Mouse (Mus musculus) urinary bladder, postnatal 4 days (tissue): ENCODE measurements around the gene Fbf1.
"Not testable (repeated sequence)": the region's sequence is repeated elsewhere in the genome, so short reads cannot be mapped to it uniquely, and the experiment has no call there.

ENCODE experiments used
- DNase-seq, 2 experiments: peaks; one replicate each; pipeline ENCODE4 v3.0.0; 2021 to 2022; ENCODE audit warnings: low spot score in 2 of 2

Gene Fbf1

DNA sequence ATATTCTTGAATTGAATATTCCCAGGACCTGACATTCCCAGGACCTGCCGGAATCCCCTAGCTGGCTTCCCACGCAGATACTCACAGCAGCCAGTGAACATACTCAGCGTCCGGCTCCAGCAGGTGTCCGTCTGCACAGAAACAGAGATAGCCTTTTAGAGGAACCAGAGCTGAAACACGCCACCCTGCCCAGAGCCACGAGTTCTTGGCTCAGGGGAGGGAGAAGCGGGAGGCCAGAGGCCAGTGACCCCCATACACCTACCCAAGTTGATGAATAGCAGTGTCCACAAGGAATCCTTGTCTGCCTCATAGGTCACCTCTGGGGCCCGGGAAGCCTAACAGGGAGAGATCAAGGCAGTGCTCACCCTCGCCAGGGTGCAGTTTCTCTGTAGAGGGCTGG lies 33.8 kb downstream of the Fbf1 start:
- no peak for DNase-seq

DNA sequence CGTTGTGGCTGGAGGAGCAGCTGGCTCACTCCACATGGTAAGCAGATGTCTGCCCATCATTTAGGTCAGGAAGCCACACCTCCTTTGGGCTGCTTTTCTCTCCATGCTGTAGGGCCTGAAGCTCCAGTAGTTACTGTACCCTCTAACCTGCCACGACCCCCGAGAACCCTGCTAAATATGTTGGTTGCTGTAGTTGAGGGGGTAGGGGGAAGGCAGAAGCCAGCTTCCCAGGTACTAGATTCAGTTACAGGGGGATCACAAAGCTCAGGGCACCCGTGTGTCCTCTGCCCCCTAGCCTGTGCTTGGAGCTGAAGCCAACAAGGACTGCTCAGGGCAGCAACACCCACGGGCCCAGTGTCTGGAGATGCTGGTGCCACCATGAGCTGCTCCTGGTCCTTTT lies 34.5 kb downstream of the Fbf1 start:
- no peak for DNase-seq

DNA sequence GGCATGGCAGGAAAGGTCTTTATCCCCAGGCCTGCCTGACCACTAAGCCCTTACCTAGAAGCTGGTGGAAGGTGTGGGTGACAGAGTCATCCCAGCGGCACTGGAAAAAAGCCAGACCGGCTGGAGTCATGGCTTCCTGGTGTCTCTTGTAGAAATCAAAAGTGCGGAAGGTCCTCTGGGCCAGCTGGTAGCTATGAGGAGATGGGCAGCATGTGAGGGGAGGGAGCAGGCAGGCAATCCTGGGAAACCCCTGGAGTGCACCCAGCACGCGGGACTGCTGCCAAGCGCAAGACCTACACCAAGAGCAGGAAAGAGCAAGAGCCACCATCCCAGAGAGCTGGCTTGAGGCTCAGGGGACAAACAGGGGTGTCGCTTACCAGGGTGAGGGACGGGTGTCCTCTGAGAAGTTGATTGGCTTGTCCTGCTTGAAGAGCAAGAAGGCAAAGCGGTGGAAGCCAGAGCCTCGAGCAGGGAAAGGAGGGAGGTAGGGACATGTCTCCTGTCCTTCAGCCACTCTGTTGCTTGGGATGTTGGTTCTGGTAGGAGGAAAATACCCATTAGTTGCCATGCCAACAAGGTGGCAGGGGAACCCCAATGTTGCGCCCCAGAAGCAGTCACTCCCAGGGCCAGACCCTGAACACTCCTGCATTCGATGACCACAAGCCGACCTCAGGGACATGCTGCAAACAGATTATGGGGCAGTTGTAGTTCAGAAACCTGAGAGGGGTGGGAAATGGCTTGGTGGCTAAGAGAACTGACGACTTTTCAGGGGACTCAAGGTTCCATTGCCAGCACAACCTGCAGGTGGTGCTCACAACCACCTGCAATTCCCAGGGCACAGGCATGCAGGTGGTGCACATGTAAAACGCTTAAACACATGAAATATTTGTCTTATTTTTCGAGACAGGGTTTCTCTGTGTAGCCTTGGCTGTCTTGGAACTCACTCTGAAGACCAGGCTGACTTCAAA lies 35.3 kb downstream of the Fbf1 start:
- DNase-seq = no peak

DNA sequence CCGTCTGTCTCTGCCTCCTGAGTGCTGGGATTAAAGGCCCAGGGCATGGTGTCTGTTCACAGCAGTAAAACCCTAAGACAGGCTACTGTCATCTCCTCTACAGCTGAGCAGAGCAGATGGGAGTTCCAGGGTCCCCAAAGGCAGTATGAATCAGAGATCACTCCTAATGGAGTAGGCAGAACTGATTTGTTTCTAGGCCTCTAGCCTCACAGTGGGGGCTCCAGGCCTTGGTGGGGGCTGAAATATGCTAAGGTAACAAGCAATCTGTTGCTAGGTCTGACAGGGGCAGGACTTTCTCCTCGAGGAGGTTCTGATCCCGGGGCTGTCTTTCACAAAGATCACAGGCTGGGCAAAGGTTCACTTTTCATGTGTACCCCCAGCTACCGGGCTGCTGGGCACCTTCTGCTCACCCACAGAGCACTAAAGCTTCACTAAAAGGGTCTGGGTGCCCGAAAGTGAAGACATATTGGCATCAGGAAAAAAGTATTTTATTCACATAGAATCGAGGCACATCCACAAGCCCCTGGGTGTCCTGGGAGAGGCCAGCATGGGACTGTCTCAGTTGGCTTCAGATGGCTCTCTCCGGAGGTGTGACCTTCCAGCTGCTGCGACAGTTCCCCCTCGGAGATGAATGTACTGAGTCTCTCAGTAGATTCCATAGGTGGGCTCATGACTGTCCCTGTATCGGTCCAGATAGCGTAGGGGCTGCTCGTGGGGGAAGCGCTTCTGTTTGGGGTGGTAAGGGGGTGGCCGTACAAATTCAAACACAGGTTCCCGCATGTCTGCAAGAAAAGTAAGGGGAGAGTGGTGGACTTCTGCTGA lies 36.4 kb downstream of the Fbf1 start:
- no peak for DNase-seq

DNA sequence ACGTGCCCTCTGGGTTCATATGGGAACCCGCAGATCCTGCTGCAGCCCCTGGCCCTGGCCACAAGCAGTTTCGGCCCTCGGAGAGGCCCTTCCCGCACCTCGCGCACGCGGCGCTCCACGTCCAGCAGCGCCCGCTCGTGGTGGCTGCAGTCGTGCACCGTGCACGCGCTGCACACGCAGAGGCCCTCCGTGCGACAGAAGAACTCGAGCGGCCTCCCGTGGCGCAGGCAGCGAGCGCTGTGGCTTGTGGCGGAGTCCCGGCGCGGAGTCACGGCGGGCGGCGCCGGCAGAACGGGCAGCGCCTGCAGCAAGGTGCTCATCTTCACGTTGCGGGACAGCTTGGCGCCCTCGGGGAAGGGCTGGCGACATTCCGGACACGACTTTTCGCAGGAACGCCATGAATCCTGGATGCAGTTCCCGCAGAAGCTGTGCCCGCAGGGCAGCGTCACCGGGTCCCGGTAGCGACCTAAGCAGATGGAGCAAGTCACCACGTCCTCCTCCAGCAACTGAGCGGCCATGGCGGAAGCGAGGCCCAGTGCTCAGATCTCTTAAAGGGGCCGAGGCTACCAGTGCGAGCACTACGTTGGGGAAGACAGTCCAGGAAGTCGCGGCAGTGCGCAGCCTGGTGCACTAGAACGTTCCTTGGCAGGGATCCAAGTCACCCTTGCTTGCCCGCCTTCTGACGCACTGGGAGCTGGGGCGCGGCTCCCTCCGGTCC lies 37.3 kb downstream of the Fbf1 start, which contains the start of gene Trim65:
Trim65 (minus strand) TSS at position 641 of the 718 bp plus-strand sequence.
- DNase-seq = peak; percentile 82 to 89

DNA sequence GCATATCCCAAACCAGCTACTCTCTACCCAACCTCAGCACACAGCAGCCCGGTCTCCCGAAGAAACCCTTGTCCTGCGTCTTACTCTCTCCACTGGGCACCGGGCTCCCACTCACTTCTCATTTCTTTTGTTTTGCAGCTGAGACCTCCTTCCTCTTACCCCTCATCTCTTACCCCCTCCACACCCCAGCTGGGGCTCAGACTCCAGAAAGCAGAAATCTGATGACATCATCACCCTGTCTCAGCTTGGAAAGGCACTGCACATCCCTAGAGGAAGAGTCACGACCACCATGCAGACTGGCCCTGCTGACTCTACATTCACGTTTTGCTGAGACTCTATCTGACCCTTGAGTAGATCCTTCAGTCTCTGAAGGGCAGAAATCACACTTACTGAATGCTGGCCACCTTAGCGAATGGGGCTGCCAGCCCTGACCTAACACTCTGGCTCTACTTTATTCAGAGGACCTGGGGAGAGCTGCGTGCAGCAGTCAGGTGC lies 37.9 kb downstream of the Fbf1 start:
- no peak for DNase-seq

DNA sequence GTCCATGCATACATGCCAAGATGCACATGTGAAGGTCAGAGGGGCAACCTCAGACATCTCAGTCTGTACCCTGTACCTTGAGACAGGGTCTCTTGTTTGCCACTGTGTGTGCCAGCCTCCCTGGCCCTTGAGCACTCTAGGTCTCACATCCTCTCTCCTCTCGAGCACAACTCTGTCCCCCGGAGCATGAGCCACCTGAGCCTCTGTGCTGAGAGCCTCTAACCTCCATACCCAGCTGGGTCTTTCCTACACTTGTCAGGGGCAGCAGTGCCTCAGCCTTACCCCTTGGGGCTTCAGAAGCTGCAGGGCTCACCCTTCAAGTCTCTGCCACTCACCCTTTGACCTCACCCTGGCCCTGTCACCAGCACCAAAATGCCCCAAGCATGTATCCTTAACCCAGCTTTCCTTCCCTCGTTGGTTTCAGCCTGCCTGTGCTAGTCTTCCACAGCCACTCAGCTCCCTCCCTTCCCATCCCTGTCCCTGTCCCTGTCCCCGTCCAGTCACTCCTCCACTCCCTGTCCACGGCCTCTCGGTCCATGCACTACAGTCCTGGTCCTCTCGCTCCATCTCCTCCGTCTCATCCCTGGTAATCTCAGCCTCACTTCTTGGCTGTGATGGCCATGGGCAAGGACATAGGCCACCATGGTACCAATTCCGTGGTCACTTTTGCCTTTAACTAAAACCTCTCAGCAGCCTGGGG lies 38.7 kb downstream of the Fbf1 start:
- DNase-seq = no peak

DNA sequence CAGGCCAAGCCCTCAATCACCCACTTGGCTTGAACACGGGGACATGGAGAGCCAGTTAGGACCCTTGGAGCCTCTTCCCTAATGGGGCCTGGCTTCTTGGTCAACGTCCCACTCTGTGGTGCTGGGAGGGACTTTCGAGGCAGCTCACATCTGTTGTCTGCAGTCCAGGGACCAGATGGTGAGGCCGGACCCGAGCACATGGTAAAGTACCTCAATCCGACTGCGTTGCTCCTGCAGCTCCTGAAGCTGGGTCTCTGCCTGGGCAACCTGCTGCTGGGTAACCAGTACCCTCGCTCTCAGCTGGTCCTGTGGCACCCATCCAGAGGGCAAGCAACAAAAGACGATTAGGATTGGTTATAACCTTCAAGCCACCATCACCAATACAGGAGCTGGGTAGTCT lies 40.0 kb downstream of the Fbf1 start:
- peak in 1 of 2 experiments; percentile 53 for DNase-seq

DNA sequence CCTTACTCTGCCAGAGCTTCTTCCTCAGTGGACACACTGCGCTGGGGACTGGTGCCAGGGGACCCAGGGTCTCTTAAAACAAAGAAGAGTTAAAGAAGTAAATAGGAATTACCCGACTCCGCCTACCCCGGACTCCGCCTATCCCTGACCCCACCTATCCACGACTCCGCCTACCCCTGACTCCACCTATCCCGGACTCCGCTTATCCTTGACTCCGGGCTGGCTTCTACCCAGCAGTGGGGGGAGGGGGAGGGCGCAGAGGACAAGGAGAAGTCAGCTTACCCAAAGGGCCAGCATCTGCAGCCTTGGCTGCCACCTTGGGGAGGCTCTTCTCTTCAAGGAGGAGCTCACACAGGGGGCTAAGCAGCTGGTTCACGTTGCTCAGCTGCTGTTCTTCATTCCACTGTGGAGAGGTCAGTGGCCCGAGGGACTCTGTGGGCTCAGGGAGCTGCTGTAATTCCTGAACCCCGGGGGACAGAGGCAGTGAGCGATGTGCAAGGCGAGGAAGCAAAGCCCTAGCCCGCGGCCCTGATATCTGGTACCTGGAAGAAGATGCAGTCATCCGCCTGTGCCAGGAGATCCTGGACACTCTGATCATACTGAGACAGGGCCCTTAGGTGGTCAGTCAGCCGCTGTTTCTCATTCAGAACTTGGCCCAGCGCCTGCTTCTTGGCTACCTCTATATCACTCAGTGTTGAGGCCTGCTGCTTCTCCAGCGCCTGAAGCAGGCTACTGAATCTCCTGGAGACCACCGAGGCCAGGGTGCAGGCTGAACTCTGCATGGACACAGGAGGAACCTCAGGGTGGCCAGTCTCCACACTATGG lies 40.6 kb downstream of the Fbf1 start, which contains the start of gene Trim47:
Trim47 (minus strand) TSS at position 55 of the 825 bp plus-strand sequence.
- DNase-seq = peak; percentile 91

DNA sequence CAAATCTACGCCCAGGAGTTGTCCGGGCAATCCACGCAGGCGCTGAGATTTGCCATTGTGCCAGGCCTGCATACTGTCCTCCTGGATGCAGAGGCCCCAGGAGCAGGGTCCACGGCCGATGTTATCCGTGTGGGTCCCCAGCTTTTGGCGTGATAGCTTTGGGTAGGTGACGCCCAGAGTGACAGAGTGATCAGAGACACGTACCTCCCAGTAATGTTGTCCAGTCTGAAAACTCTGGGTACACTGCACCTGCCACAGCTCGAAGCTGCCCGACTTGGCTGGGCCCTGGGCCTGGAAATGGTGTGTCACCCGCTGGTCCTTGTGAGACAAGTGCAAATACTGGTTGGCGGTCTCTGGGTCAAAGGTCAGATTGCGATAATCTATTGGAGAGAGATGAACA lies 41.7 kb downstream of the Fbf1 start:
- no peak for DNase-seq

DNA sequence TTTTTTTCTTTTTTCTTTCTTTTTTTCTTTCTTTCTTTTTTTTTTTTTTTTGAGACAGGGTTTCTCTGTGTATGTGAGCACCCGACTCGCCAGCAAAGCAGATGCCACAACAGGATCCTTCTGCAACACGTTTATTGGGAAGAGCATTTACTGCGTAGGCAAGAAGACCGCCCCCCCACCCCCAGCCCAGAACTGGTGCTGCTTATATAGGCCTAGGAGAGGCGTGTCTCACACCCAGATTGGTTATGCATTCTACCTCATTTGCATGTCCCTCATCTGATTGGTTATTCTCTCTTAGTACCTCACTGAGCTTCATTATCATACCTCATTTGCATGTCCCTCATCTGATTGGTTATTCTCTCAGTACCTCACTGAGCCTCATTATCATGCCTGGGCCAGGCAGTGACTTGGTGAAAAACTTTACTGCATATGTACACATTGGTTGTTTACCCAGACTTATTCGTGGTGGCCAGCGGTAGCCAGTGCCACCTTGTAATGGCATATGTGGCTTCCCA lies 46.2 kb downstream of the Fbf1 start:
- not testable (repeated sequence) for DNase-seq

DNA sequence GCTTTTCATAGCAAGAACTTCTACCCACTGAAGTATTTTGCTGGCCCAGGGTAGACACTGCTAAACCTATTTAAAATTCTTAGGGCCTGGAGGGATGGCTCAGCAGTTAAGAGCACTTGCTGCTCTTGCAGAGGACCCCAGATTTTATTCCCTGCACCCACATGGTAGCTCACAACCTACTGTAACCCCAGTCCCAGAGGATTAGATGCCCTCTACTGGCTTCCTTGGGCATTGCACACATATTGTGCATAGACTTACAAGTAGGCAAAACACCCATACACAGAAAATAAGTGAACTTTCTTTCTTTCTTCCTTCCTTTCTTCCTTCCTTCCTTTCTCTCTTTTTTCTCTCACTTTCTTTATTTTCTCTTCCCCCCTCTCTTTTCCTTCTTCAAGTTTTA lies 50.1 kb downstream of the Fbf1 start:
- no peak for DNase-seq

GRCm38 (mm10) chr11:116117241-116117640 lies 50.7 kb downstream of the Fbf1 start:
- no peak for DNase-seq

DNA sequence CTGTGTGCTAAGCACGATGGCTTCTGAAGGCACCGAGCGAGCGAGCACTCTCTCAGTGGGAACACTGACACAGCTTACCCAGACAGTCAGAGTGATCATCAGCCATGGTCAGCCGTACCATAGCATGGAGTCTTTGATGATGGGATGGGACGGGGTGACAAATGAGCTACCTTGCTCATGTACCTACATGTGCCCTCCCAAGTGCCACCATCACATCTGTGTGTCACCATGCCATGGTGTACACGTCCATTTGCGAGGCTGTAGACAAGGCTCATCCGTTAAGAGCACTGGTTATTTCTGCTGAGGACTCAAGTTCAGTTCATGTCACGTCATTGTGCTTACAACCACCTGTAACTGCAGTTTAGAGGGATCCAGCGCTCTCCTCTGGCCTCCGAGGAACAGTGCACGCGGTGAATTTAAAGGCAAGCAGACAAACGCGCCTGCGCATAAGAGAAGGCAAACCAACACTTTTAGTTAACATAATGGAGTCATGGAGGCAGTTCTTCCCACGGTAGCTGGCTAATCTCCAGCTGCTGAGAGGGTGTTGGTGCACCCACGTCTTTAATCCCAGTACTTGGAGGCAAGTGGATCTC lies 56.3 kb downstream of the Fbf1 start:
- no peak for DNase-seq

DNA sequence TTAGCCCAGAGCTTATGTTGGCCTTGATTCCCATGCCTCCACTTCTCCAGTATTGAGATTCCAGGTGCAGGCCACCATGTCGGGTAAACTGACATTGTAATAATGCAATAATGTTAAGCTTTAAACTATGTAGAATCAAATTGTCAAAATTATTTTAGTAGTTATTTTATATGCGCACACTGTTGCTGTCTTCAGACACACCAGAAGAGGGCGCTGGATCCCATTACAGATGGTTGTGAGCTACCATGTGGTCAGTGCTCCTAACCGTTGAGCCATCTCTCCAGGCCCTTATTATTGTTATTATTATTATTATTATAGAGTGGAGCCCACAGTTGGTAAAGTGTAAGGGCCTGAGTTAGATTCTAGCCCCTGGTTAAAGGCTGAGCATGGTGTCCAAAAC lies 56.9 kb downstream of the Fbf1 start:
- no peak for DNase-seq

- DNase-seq = no peak
These were observed 57.4 kb downstream of the Fbf1 start for GRCm38 (mm10) chr11:116110540-116110939.

DNA sequence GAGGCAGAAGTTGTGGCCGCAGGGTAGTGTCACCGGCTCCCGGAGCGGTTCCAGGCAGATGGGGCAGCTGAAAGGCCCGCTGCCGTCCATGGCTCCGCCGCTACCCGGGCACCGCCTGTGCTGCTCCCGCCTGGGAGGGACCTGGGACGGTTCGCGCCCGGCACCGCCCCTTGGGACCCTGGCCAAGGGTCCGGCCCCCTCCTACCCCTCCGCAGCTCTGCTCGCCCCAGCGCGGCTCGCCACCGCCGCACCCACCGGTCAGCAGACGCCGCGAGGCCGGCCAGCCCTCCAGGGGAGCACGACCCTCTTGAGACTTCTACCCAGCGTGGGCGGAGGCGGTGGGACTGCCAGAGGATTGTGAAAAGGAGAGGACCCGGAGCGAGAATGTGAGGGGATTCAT lies 57.8 kb downstream of the Fbf1 start:
- peak; percentile 78 to 88 for DNase-seq

DNA sequence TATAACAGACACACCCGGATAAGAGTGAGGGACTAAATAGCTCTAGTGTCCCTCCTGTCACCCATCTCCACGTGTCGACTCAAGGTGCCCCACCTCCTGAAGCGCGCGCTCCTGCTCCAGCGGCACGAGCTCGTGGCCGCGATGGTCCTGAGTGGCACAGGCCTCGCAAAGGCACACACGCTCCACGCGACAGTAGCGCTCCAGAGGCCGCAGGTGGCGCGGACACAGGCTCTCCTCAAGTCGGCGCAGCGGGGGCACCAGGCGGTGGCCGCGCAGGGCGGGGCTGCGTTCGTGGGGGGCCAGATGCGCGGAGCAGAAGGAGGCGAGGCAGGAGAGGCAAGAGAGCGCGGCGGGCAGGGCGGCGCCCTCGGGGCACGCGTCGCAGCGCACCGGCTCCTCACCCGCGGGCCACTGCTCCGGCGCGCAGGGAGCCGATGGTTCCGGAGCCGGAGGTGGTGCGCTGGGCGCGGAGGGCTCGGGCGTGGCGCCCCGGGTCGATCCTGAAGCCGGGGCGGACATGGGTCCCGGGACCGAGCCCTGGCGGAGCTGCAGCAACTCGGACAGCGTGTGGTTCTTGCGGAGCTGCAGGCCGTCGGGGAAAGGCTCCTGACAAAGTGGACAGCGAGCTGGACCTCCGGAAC lies 58.4 kb downstream of the Fbf1 start:
- DNase-seq = peak in 1 of 2 experiments; percentile 36
